Mouse (Mus musculus): ENCODE measurements around the gene Olfr553.

DNA sequence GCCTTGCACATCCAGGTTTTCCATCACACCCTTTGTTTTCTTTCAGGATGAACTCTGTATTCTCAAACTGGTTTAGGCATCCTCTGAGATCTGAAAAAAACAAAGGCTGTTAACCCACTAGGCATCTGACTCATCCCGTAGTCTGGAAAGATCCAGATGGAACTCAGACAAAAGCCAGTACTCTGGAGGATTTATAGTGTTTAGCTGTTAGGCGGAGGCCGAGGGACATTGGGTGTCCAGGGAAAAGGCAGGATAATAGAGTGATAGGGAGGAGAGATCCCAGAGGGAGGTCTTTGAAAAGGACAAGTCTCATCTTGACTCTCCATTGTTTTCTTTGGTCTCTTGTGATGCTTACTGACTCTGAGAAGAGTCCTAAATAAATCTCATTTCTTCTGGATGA, 46.6 kb upstream of the Olfr553 start, which contains the start of gene Olfr556:
- no peak for TF ChIP-seq ZKSCAN1 (IDR thresholded peaks at IDR 0.05; ENCODE audit: low read depth, low read length)
- TF ChIP-seq POLR2A (IDR thresholded peaks at IDR 0.05; ENCODE audit: control insufficient read depth in 1 of 2, insufficient read depth in 1 of 2, low read depth in 1 of 2, low read length in 2 of 2, poor library complexity in 1 of 2): no peak
- TF ChIP-seq ZNF384 (IDR thresholded peaks at IDR 0.05; ENCODE audit: low read depth, low read length): no peak
- TF ChIP-seq ETS1 (IDR thresholded peaks at IDR 0.05; ENCODE audit: low read depth, low read length): no peak
- TF ChIP-seq POLR2AphosphoS5 (IDR thresholded peaks at IDR 0.05; ENCODE audit: borderline replicate concordance, low read depth, low read length): no peak
- no peak for TF ChIP-seq CTCF (IDR thresholded peaks at IDR 0.05 in 2 of 3, conservative IDR thresholded peaks at IDR 0.05 in 1 of 3; ENCODE audit: control insufficient read depth in 1 of 3, insufficient read depth in 1 of 3, low read depth in 2 of 3, low read length in 3 of 3, poor library complexity in 1 of 3, severe bottlenecking in 1 of 3)
- no peak for TF ChIP-seq RAD21 (IDR thresholded peaks at IDR 0.05; ENCODE audit: low read depth, low read length)
- TF ChIP-seq HCFC1 (IDR thresholded peaks at IDR 0.05; ENCODE audit: low read depth, low read length): no peak
